Mouse (Mus musculus): ENCODE data around the gene Irf1. TPM values are rescaled to one million over a fixed set of nuclear protein-coding genes. Genes with fewer than 3 reads are reported as not detected.

Gene Irf1
- polyA plus RNA-seq, 1 experiment from 2014 or later, result 14.0 TPM

GRCm38 (mm10) chr11:53763496-53764140, 6.2 kb upstream of the Irf1 start:
- H3K36me3 ChIP-seq (ENCODE audit: insufficient read depth, low read length), result no peaks in the 10 kb centered on the region
- peaks cover 40% of the 10 kb centered on the region for H3K4me1 ChIP-seq (replicated peaks; ENCODE audit: insufficient read depth, low read length)
- DNase-seq (ENCODE audit: low spot score), result peak; percentile 95
- TF ChIP-seq CTCF (IDR thresholded peaks at IDR 0.05; ENCODE audit: low read depth), result peak; percentile 57
- H3K27ac ChIP-seq, result peak overlapping the region; percentile 97
- peak overlapping the region; percentile 59 for H3K4me2 ChIP-seq (ENCODE audit: low read length)
- H3K4me3 ChIP-seq (replicated peaks; ENCODE audit: low read depth, low read length), result peak overlapping the region; percentile 24
- peak overlapping the region; percentile 61 for H3K9ac ChIP-seq (ENCODE audit: low read depth, low read length)
- no peaks in the 10 kb centered on the region for H3K9me3 ChIP-seq (replicated peaks; ENCODE audit: low read length)
- peak; percentile 81 for ATAC-seq (replicated peaks; ENCODE audit: low FRiP score, low read depth)
- WGBS, result under 1% methylated on average over 33 of the region's 33 CpGs
- no peaks in the 10 kb centered on the region for H3K27me3 ChIP-seq (ENCODE audit: insufficient read depth, low read length)

GRCm38 (mm10) chr11:53764581-53764980, 5.2 kb upstream of the Irf1 start:
- Histone ChIP-seq H3K4me3 (replicated peaks; ENCODE audit: low read depth, low read length) (no peak overlapping the region), H3K36me3 (ENCODE audit: insufficient read depth, low read length) (no peaks in the 10 kb centered on the region), H3K9ac (ENCODE audit: low read depth, low read length) (no peak overlapping the region), H3K4me2 (ENCODE audit: low read length) (no peak overlapping the region), H3K27ac (peak overlapping the region; percentile 97), H3K27me3 (ENCODE audit: insufficient read depth, low read length) (no peaks in the 10 kb centered on the region), H3K4me1 (replicated peaks; ENCODE audit: insufficient read depth, low read length) (peaks cover 31% of the 10 kb centered on the region), H3K9me3 (replicated peaks; ENCODE audit: low read length) (no peaks in the 10 kb centered on the region)
- TF ChIP-seq CTCF (IDR thresholded peaks at IDR 0.05; ENCODE audit: low read depth), result no peak
- ATAC-seq (replicated peaks; ENCODE audit: low FRiP score, low read depth), result no peak
- 68% methylated on average over 5 of the region's 5 CpGs for WGBS
- no peak for DNase-seq (ENCODE audit: low spot score)

- Histone ChIP-seq H3K4me2 (ENCODE audit: low read length) (no peak overlapping the region), H3K9me3 (replicated peaks; ENCODE audit: low read length) (no peaks in the 10 kb centered on the region), H3K9ac (ENCODE audit: low read depth, low read length) (no peak overlapping the region), H3K36me3 (ENCODE audit: insufficient read depth, low read length) (no peaks in the 10 kb centered on the region), H3K4me3 (replicated peaks; ENCODE audit: low read depth, low read length) (no peak overlapping the region), H3K27me3 (ENCODE audit: insufficient read depth, low read length) (no peaks in the 10 kb centered on the region), H3K4me1 (replicated peaks; ENCODE audit: insufficient read depth, low read length) (peaks cover 4% of the 10 kb centered on the region), H3K27ac (no peak overlapping the region)
- no peak for TF ChIP-seq CTCF (IDR thresholded peaks at IDR 0.05; ENCODE audit: low read depth)
- DNase-seq (ENCODE audit: low spot score) (no peak), ATAC-seq (replicated peaks; ENCODE audit: low FRiP score, low read depth) (no peak)
- WGBS, result 73% methylated on average over 13 of the region's 13 CpGs
Observed at GRCm38 (mm10) chr11:53768422-53769184, 1.2 kb upstream of the Irf1 start.

GRCm38 (mm10) chr11:53769185-53769576, 633 bp upstream of the Irf1 start:
- no peaks in the 10 kb centered on the region for H3K27me3 ChIP-seq (ENCODE audit: insufficient read depth, low read length)
- peak overlapping the region; percentile 76 for H3K4me2 ChIP-seq (ENCODE audit: low read length)
- no peaks in the 10 kb centered on the region; the same call in 1 of the 2 replicates for H3K4me1 ChIP-seq (replicated peaks; ENCODE audit: insufficient read depth, low read length)
- peak overlapping the region; percentile 10; the same call in 1 of the 2 replicates for H3K27ac ChIP-seq
- peak overlapping the region; percentile 68; the same call in 1 of the 2 replicates for H3K4me3 ChIP-seq (replicated peaks; ENCODE audit: low read depth, low read length)
- ATAC-seq (replicated peaks; ENCODE audit: low FRiP score, low read depth) (no peak), DNase-seq (ENCODE audit: low spot score) (no peak)
- TF ChIP-seq CTCF (IDR thresholded peaks at IDR 0.05; ENCODE audit: low read depth), result no peak
- H3K9me3 ChIP-seq (replicated peaks; ENCODE audit: low read length), result no peaks in the 10 kb centered on the region
- no peaks in the 10 kb centered on the region for H3K36me3 ChIP-seq (ENCODE audit: insufficient read depth, low read length)
- H3K9ac ChIP-seq (ENCODE audit: low read depth, low read length), result peak overlapping the region; percentile 28; the same call in 1 of the 2 replicates
- 60% methylated on average over 12 of the region's 12 CpGs for WGBS

- peak overlapping the region; percentile 77 for H3K9ac ChIP-seq (ENCODE audit: low read depth, low read length)
- WGBS, result under 1% methylated on average over 75 of the region's 75 CpGs
- ATAC-seq (replicated peaks; ENCODE audit: low FRiP score, low read depth) (peak; percentile 85), DNase-seq (ENCODE audit: low spot score) (peak; percentile 83)
- H3K4me1 ChIP-seq (replicated peaks; ENCODE audit: insufficient read depth, low read length), result no peaks in the 10 kb centered on the region; the same call in 1 of the 2 replicates
- no peaks in the 10 kb centered on the region for H3K9me3 ChIP-seq (replicated peaks; ENCODE audit: low read length)
- H3K4me3 ChIP-seq (replicated peaks; ENCODE audit: low read depth, low read length), result peak overlapping the region; percentile 68
- 0 out of 2 replicates have a peak, but pooled peaks have one; percentile 17 for TF ChIP-seq CTCF (IDR thresholded peaks at IDR 0.05; ENCODE audit: low read depth)
- H3K4me2 ChIP-seq (ENCODE audit: low read length), result peak overlapping the region; percentile 76
- H3K36me3 ChIP-seq (ENCODE audit: insufficient read depth, low read length), result 0 out of 2 replicates have a peak, but pooled peaks cover 7% of the 10 kb centered on the region
- no peaks in the 10 kb centered on the region for H3K27me3 ChIP-seq (ENCODE audit: insufficient read depth, low read length)
- H3K27ac ChIP-seq, result peak overlapping the region; percentile 80
Observed at GRCm38 (mm10) chr11:53770125-53770791, 444 bp downstream of the Irf1 start.

Data from kidney, postnatal 0 days (tissue).